Mouse (Mus musculus) heart, embryonic 15.5 days (tissue): ENCODE measurements at regions not wholly inside any gene's neighbourhood (a gene's known extent, or its start where the extent isn't known, plus 50 kb on each side); places are given as distances from the start of the nearest gene placed in this dataset.

Experiments
- ATAC-seq: fragments of 200-750 bp; cut with Nextera tagmentation; replicated peaks from 2 replicates; pipeline ENCODE4 v1.8.0; 2017; ENCODE audit warnings: low read depth, moderate TSS enrichment; ENCODE audit not compliant: insufficient number of reproducible peaks, insufficient read depth, low FRiP score
- H3K27ac ChIP-seq: fragments of 300-500 bp; sonication (generic); 2 replicates; pipeline ENCODE4 v1.5.1; 2015; ENCODE audit warnings: mild to moderate bottlenecking, inconsistent platforms
- H3K27me3 ChIP-seq: fragments of 300-500 bp; sonication (generic); 2 replicates; pipeline ENCODE4 v1.6.1; 2015; ENCODE audit warnings: inconsistent platforms
- H3K36me3 ChIP-seq: fragments of 300-500 bp; sonication (generic); 2 replicates; pipeline ENCODE4 v1.6.1; 2015; ENCODE audit warnings: mild to moderate bottlenecking, inconsistent platforms
- H3K4me1 ChIP-seq: fragments of 300-500 bp; sonication (generic); replicated peaks from 2 replicates; pipeline ENCODE4 v1.6.1; 2015; ENCODE audit warnings: inconsistent platforms
- H3K4me2 ChIP-seq: fragments of 300-500 bp; sonication (generic); 2 replicates; pipeline ENCODE4 v1.6.1; 2015; ENCODE audit warnings: inconsistent platforms, mild to moderate bottlenecking, moderate library complexity
- H3K4me3 ChIP-seq: fragments of 300-500 bp; sonication (generic); 2 replicates; pipeline ENCODE4 v1.5.1; 2015; ENCODE audit warnings: mild to moderate bottlenecking, inconsistent platforms
- H3K9ac ChIP-seq: fragments of 300-500 bp; sonication (generic); 2 replicates; pipeline ENCODE4 v1.6.1; 2015; ENCODE audit warnings: mild to moderate bottlenecking, inconsistent platforms
- H3K9me3 ChIP-seq: fragments of 300-500 bp; sonication (generic); replicated peaks from 2 replicates; pipeline ENCODE4 v1.6.1; 2016; ENCODE audit warnings: inconsistent platforms
- WGBS: fragments of 180-500 bp; shearing (Covaris S2); methylation state at CpG from one replicate; pipeline ENCODE4 v1.1.7; 2015; ENCODE audit warnings: mixed read lengths; 5-methylcytosine and 5-hydroxymethylcytosine counted together

GRCm38 (mm10) chr3:50887002-50887401, 337.2 kb upstream of the Noct start:
- Histone ChIP-seq H3K36me3 (no peaks in the 10 kb centered on the region), H3K4me2 (peak overlapping the region; percentile 27), H3K4me1 (peaks cover 10% of the 10 kb centered on the region), H3K9me3 (no peaks in the 10 kb centered on the region), H3K9ac (no peak overlapping the region), H3K4me3 (no peak overlapping the region), H3K27me3 (no peaks in the 10 kb centered on the region), H3K27ac (peak overlapping the region; percentile 18; the same call in 1 of the 2 replicates)
- 8% methylated on average over 7 of the region's 7 CpGs for WGBS
- ATAC-seq = peak; percentile 76

GRCm38 (mm10) chr3:50888571-50889210, 335.6 kb upstream of the Noct start:
- 81% methylated on average over 4 of the region's 4 CpGs for WGBS
- H3K27ac ChIP-seq = no peak overlapping the region

GRCm38 (mm10) chr3:50890537-50890936, 333.7 kb upstream of the Noct start:
- Histone ChIP-seq H3K4me1 (peaks cover 10% of the 10 kb centered on the region), H3K9ac (no peak overlapping the region), H3K36me3 (no peaks in the 10 kb centered on the region), H3K4me2 (no peak overlapping the region), H3K27me3 (no peaks in the 10 kb centered on the region), H3K27ac (no peak overlapping the region), H3K4me3 (no peak overlapping the region), H3K9me3 (no peaks in the 10 kb centered on the region)
- ATAC-seq = no peak
- WGBS = 86% methylated on average over 8 of the region's 8 CpGs

More at GRCm38 (mm10) chr3:50888571-50889210, 335.6 kb upstream of the Noct start:
- no peaks in the 10 kb centered on the region for H3K36me3 ChIP-seq
- H3K9ac ChIP-seq = no peak overlapping the region
- no peaks in the 10 kb centered on the region for H3K27me3 ChIP-seq
- H3K4me3 ChIP-seq = no peak overlapping the region
- no peaks in the 10 kb centered on the region for H3K9me3 ChIP-seq
- peaks cover 10% of the 10 kb centered on the region for H3K4me1 ChIP-seq
- no peak for ATAC-seq
- H3K4me2 ChIP-seq = no peak overlapping the region

GRCm38 (mm10) chr3:50898179-50898578, 326.1 kb upstream of the Noct start:
- Histone ChIP-seq H3K27me3 (no peaks in the 10 kb centered on the region), H3K36me3 (no peaks in the 10 kb centered on the region), H3K9me3 (no peaks in the 10 kb centered on the region), H3K4me3 (no peak overlapping the region), H3K4me1 (peaks cover 9% of the 10 kb centered on the region), H3K9ac (no peak overlapping the region), H3K27ac (no peak overlapping the region), H3K4me2 (no peak overlapping the region)
- ATAC-seq = no peak
- WGBS = 83% methylated on average over 9 of the region's 9 CpGs

GRCm38 (mm10) chr3:50899830-50900350, 324.4 kb upstream of the Noct start:
- Histone ChIP-seq H3K9me3 (no peaks in the 10 kb centered on the region), H3K4me3 (no peak overlapping the region), H3K36me3 (no peaks in the 10 kb centered on the region), H3K4me2 (no peak overlapping the region), H3K27ac (no peak overlapping the region), H3K27me3 (no peaks in the 10 kb centered on the region), H3K9ac (no peak overlapping the region), H3K4me1 (peaks cover 12% of the 10 kb centered on the region)
- WGBS = 51% methylated on average over 7 of the region's 7 CpGs
- peak; percentile 60 for ATAC-seq

- no peaks in the 10 kb centered on the region for H3K9me3 ChIP-seq
- WGBS = 84% methylated on average over 9 of the region's 9 CpGs
- no peak overlapping the region for H3K4me2 ChIP-seq
- peaks cover 17% of the 10 kb centered on the region for H3K4me1 ChIP-seq
- H3K9ac ChIP-seq = no peak overlapping the region
- H3K27me3 ChIP-seq = no peaks in the 10 kb centered on the region
- ATAC-seq = no peak
- no peaks in the 10 kb centered on the region for H3K36me3 ChIP-seq
- H3K27ac ChIP-seq = no peak overlapping the region
- no peak overlapping the region for H3K4me3 ChIP-seq
Measured at GRCm38 (mm10) chr3:50900566-50900965, 323.7 kb upstream of the Noct start.

GRCm38 (mm10) chr3:50901321-50901720, 322.9 kb upstream of the Noct start:
- Histone ChIP-seq H3K4me1 (peaks cover 18% of the 10 kb centered on the region), H3K4me2 (no peak overlapping the region), H3K27me3 (no peaks in the 10 kb centered on the region), H3K27ac (no peak overlapping the region), H3K9me3 (no peaks in the 10 kb centered on the region), H3K36me3 (no peaks in the 10 kb centered on the region), H3K4me3 (no peak overlapping the region), H3K9ac (no peak overlapping the region)
- no peak for ATAC-seq
- WGBS = 89% methylated on average over 10 of the region's 10 CpGs

GRCm38 (mm10) chr3:50902933-50903332, 321.3 kb upstream of the Noct start:
- no peak overlapping the region for H3K27ac ChIP-seq
- no peaks in the 10 kb centered on the region for H3K36me3 ChIP-seq
- H3K4me2 ChIP-seq = peak overlapping the region; percentile 38
- ATAC-seq = no peak
- no peak overlapping the region for H3K4me3 ChIP-seq
- H3K9ac ChIP-seq = no peak overlapping the region
- no peaks in the 10 kb centered on the region for H3K9me3 ChIP-seq
- 31% methylated on average over 7 of the region's 7 CpGs for WGBS
- peaks cover 22% of the 10 kb centered on the region for H3K4me1 ChIP-seq
- no peaks in the 10 kb centered on the region for H3K27me3 ChIP-seq

DNA sequence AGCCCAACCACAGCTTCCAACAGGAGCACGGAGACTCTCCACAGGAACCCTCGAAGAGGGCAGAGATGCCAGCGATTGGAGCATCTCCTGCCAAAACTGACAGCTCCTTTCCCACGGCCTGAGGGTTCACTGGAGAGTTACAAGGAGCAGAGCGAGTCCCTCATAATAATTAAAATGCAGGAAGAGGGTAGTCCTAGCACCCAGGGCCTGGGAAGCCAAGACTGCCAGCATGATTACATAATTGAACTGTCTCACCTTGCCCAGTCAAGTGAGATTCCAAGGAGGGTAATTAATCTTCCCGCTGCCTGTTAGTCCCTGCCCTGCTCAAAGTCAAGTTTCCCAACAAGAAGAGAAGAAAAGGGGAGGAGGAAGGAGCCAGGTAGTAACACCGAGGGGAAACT, 319.5 kb upstream of the Noct start:
- WGBS = 37% methylated on average over 7 of the region's 7 CpGs
- Histone ChIP-seq H3K9me3 (no peaks in the 10 kb centered on the region), H3K36me3 (no peaks in the 10 kb centered on the region), H3K9ac (no peak overlapping the region), H3K27me3 (no peaks in the 10 kb centered on the region), H3K4me3 (no peak overlapping the region), H3K4me1 (peaks cover 22% of the 10 kb centered on the region), H3K27ac (no peak overlapping the region), H3K4me2 (no peak overlapping the region)
- ATAC-seq = no peak

- Histone ChIP-seq H3K9ac (no peak overlapping the region), H3K36me3 (no peaks in the 10 kb centered on the region), H3K4me3 (peak overlapping the region; percentile 48), H3K27me3 (no peaks in the 10 kb centered on the region), H3K4me1 (peaks cover 16% of the 10 kb centered on the region; the same call in 1 of the 2 replicates), H3K27ac (no peak overlapping the region), H3K9me3 (no peaks in the 10 kb centered on the region), H3K4me2 (peak overlapping the region; percentile 61)
- no peak for ATAC-seq
- WGBS = 30% methylated on average over 16 of the region's 16 CpGs
Measured at GRCm38 (mm10) chr3:50905274-50905992, 318.8 kb upstream of the Noct start.

DNA sequence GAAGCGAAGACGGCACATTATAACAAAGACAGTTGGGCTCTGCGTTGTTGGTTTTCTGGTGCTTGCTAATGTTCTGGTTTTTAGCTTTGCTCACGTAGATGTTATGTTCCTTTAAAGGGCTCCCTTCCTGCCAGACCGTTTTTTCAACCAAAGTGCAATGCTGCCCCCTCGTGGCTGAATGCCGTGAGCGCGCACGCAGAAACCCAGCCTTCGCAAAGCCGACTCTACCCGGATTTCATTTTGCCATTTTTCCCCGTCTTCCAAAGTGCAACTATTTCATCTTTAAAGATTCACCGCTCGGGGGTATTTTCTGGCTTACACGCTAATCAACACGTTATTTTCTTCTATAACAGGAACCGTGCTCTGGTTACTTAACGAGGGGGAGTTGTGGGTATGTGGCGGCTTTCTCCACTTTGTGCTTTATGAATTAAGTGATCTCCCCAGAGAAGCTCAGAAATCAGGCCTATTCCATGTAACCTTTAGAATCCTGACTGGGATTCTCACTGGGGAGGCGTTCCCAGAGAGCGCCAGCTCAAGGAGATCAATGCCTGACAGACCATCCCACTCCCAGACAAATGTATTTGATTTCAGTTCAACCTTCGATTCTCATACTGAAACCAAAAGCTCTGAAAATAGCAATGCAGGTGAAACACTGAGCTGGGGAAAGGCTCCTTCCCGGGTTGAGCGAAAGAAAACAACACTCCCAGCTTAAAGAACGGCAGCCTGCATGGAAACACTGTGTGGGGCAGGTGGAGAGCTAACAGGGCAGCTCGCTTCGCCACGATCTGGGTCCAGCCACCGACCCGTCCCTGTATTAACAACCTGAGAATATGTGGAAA, 318.0 kb upstream of the Noct start:
- WGBS = 11% methylated on average over 32 of the region's 32 CpGs
- H3K4me1 ChIP-seq = peaks cover 16% of the 10 kb centered on the region; the same call in 1 of the 2 replicates
- H3K9me3 ChIP-seq = no peaks in the 10 kb centered on the region
- no peaks in the 10 kb centered on the region for H3K27me3 ChIP-seq
- peak overlapping the region; percentile 50 for H3K9ac ChIP-seq
- no peaks in the 10 kb centered on the region for H3K36me3 ChIP-seq
- H3K27ac ChIP-seq = no peak overlapping the region
- peak; percentile 55; the same call in 1 of the 2 replicates for ATAC-seq
- H3K4me3 ChIP-seq = peak overlapping the region; percentile 48
- peak overlapping the region; percentile 61 for H3K4me2 ChIP-seq
